Mouse (Mus musculus): Measurements from ENCODE around the gene Actc1. TPM values are rescaled to one million over a fixed set of nuclear protein-coding genes. Genes with fewer than 3 reads are reported as not detected.

Gene Actc1
- total and polyA plus RNA-seq, 3 experiments, result not detected

GRCm38 (mm10) chr2:114046151-114046664 lies 7.1 kb downstream of the Actc1 start:
- in situ Hi-C loops (cut with MboI; ENCODE audit: low pct_ligation_motif_present, low pct_unique_long_range_greater_than_20kb, low sequenced_read_pairs), result no loop called here
- TF ChIP-seq SIN3A (IDR thresholded peaks at IDR 0.05; ENCODE audit: low read length) (no peak), E2F4 (IDR thresholded peaks at IDR 0.05; ENCODE audit: insufficient replicate concordance, low read depth, low read length) (no peak), CHD1 (IDR thresholded peaks at IDR 0.05; ENCODE audit: low read depth, low read length) (no peak), TCF12 (IDR thresholded peaks at IDR 0.05; ENCODE audit: low read depth, low read length) (no peak)
- H3K79me2 ChIP-seq (replicated peaks; ENCODE audit: control insufficient read depth, extremely low read depth, insufficient read depth, poor library complexity, severe bottlenecking), result no peaks in the 10 kb centered on the region

GRCm38 (mm10) chr2:114037926-114038325 lies 15.4 kb downstream of the Actc1 start:
- Histone ChIP-seq H3K27ac (ENCODE audit: insufficient read depth, low read depth) (no peak overlapping the region), H3K27me3 (replicated peaks) (no peaks in the 10 kb centered on the region), H3K4me2 (ENCODE audit: insufficient read depth, low read depth, poor library complexity, severe bottlenecking) (no peak overlapping the region), H3K36me3 (replicated peaks in 1 of 2; ENCODE audit: control insufficient read depth in 1 of 2, insufficient read depth in 1 of 2, low read length in 1 of 2) (no peaks in the 10 kb centered on the region), H3K79me2 (replicated peaks; ENCODE audit: control insufficient read depth, extremely low read depth, insufficient read depth, poor library complexity, severe bottlenecking) (no peaks in the 10 kb centered on the region), H3K4me1 (ENCODE audit: control insufficient read depth in 1 of 2, insufficient read depth in 2 of 2) (0 out of 4 replicates have a peak, but pooled peaks cover 0 to 2% of the 10 kb centered on the region in 2 experiments), H3K4me3 (replicated peaks in 1 of 3; ENCODE audit: low read depth in 2 of 3, low read length in 2 of 3, poor library complexity in 1 of 3) (no peak overlapping the region), H3K9me3 (replicated peaks; ENCODE audit: low read length) (no peaks in the 10 kb centered on the region), H3K9ac (ENCODE audit: insufficient read depth, low read depth) (no peak overlapping the region)
- dilution Hi-C loops (cut with MboI; ENCODE audit: extremely low pct_ligation_motif_present, extremely low pct_unique_long_range_greater_than_20kb, low sequenced_read_pairs) (no loop called here), in situ Hi-C loops (cut with MboI; ENCODE audit: low pct_ligation_motif_present, low pct_unique_long_range_greater_than_20kb, low sequenced_read_pairs) (no loop called here)
- DNase-seq (ENCODE audit: extremely low read depth), result no peak
- TF ChIP-seq BHLHE40 (IDR thresholded peaks at IDR 0.05; ENCODE audit: low read depth, low read length), result no peak
- no peak for TF ChIP-seq MAX (IDR thresholded peaks at IDR 0.05; ENCODE audit: low read length)
- TF ChIP-seq ETS1 (conservative IDR thresholded peaks at IDR 0.05; ENCODE audit: low read depth, low read length), result no peak
- no peak for TF ChIP-seq JUN (IDR thresholded peaks at IDR 0.05; ENCODE audit: insufficient read depth, low read depth, low read length)
- TF ChIP-seq CHD1 (IDR thresholded peaks at IDR 0.05; ENCODE audit: low read depth, low read length), result no peak

More at GRCm38 (mm10) chr2:114046151-114046664, 7.1 kb downstream of the Actc1 start:
- H3K4me2 ChIP-seq (ENCODE audit: insufficient read depth, low read depth, poor library complexity, severe bottlenecking), result no peak overlapping the region
- H3K4me1 ChIP-seq (ENCODE audit: control insufficient read depth in 1 of 2, insufficient read depth in 2 of 2), result 0 out of 4 replicates have a peak, but pooled peaks cover 0 to 2% of the 10 kb centered on the region in 2 experiments
- H3K4me3 ChIP-seq (replicated peaks in 1 of 3; ENCODE audit: low read depth in 2 of 3, low read length in 2 of 3, poor library complexity in 1 of 3), result no peak overlapping the region
- no peak for DNase-seq (ENCODE audit: extremely low read depth)
- H3K27ac ChIP-seq (ENCODE audit: insufficient read depth, low read depth), result no peak overlapping the region
- H3K36me3 ChIP-seq (replicated peaks in 1 of 2; ENCODE audit: control insufficient read depth in 1 of 2, insufficient read depth in 1 of 2, low read length in 1 of 2), result no peaks in the 10 kb centered on the region
- dilution Hi-C loops (cut with MboI; ENCODE audit: extremely low pct_ligation_motif_present, extremely low pct_unique_long_range_greater_than_20kb, low sequenced_read_pairs), result no loop called here
- no peak overlapping the region for H3K9ac ChIP-seq (ENCODE audit: insufficient read depth, low read depth)
- no peaks in the 10 kb centered on the region for H3K9me3 ChIP-seq (replicated peaks; ENCODE audit: low read length)
- H3K27me3 ChIP-seq (replicated peaks), result no peaks in the 10 kb centered on the region

- no peaks in the 10 kb centered on the region for H3K9me3 ChIP-seq (replicated peaks; ENCODE audit: low read length)
- H3K9ac ChIP-seq (ENCODE audit: insufficient read depth, low read depth), result no peak overlapping the region
- in situ Hi-C loops (cut with MboI; ENCODE audit: low pct_ligation_motif_present, low pct_unique_long_range_greater_than_20kb, low sequenced_read_pairs) (no loop called here), dilution Hi-C loops (cut with MboI; ENCODE audit: extremely low pct_ligation_motif_present, extremely low pct_unique_long_range_greater_than_20kb, low sequenced_read_pairs) (no loop called here)
- DNase-seq (ENCODE audit: extremely low read depth), result peak; percentile 41
- peaks cover 0 to 6% of the 10 kb centered on the region in 2 experiments; a peak in 2 of 4 replicates for H3K4me1 ChIP-seq (ENCODE audit: control insufficient read depth in 1 of 2, insufficient read depth in 2 of 2)
- no peak overlapping the region for H3K4me2 ChIP-seq (ENCODE audit: insufficient read depth, low read depth, poor library complexity, severe bottlenecking)
- no peak overlapping the region for H3K27ac ChIP-seq (ENCODE audit: insufficient read depth, low read depth)
- H3K36me3 ChIP-seq (replicated peaks in 1 of 2; ENCODE audit: control insufficient read depth in 1 of 2, insufficient read depth in 1 of 2, low read length in 1 of 2), result no peaks in the 10 kb centered on the region
- H3K27me3 ChIP-seq (replicated peaks), result no peaks in the 10 kb centered on the region
- TF ChIP-seq MAZ (IDR thresholded peaks at IDR 0.05; ENCODE audit: low read depth, low read length), result no peak
- 0 out of 2 replicates have a peak, but pooled peaks have one; percentile 28 for TF ChIP-seq ELF1 (IDR thresholded peaks at IDR 0.05; ENCODE audit: low read depth, low read length)
- TF ChIP-seq USF2 (conservative IDR thresholded peaks at IDR 0.05; ENCODE audit: low read depth, low read length), result no peak
- no peak overlapping the region for H3K4me3 ChIP-seq (replicated peaks in 1 of 3; ENCODE audit: low read depth in 2 of 3, low read length in 2 of 3, poor library complexity in 1 of 3)
- no peaks in the 10 kb centered on the region for H3K79me2 ChIP-seq (replicated peaks; ENCODE audit: control insufficient read depth, extremely low read depth, insufficient read depth, poor library complexity, severe bottlenecking)
These were observed 21.1 kb downstream of the Actc1 start for GRCm38 (mm10) chr2:114032259-114032658.

All from CH12.LX (cell line).